Mouse (Mus musculus) CD4-positive, CD25-positive, alpha-beta regulatory T cell, adult 2 months (primary cell): ENCODE results near the gene Tst.
A peak's percentile ranks its signal among the peaks of the same experiment; 100 is the strongest.

Experiments
- DNase-seq: peaks from one replicate; pipeline ENCODE4 v3.0.0-alpha.2; 2012; ENCODE audit warnings: low read depth, low spot score

The Tst gene

DNA sequence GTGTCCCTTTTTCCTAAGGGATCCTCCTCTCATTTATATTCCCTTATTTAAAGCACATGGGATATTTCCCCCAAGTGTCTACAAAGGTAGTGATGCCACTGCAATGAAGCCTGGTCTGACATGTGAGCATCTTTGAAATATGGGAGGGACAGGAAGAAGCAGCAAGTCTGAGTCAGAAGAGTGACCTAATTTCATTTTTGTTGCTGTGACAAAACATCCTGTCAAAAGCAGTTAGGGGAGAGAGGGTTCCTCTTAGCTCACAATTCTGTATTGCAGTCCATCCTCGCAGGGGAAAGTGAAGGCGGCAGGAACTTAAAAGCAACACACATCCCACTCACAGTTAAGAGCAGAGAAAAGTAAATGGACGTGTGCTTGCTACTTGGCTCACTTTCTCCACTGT is 14.9 kb downstream of the Tst start:
- DNase-seq = peak; percentile 41

DNA sequence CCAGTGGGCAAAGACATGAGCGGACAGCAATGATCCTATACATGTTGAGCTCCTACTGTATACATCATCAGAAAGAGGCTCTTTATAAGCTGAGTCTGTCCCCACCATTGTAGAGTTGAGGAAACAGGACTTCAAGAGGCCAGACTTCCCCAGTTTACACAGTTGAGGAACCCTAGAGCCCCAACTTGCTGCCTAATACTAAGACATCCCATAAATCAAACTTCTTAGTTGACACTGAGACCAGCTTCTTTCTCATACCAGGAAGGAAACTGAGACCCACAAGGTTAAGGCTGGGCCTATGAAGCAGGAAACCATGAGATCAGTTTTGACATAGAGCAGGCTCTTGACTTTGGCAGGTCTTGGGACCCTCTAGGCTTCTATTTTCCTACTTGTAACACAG is 20.1 kb downstream of the Tst start:
- DNase-seq = no peak

DNA sequence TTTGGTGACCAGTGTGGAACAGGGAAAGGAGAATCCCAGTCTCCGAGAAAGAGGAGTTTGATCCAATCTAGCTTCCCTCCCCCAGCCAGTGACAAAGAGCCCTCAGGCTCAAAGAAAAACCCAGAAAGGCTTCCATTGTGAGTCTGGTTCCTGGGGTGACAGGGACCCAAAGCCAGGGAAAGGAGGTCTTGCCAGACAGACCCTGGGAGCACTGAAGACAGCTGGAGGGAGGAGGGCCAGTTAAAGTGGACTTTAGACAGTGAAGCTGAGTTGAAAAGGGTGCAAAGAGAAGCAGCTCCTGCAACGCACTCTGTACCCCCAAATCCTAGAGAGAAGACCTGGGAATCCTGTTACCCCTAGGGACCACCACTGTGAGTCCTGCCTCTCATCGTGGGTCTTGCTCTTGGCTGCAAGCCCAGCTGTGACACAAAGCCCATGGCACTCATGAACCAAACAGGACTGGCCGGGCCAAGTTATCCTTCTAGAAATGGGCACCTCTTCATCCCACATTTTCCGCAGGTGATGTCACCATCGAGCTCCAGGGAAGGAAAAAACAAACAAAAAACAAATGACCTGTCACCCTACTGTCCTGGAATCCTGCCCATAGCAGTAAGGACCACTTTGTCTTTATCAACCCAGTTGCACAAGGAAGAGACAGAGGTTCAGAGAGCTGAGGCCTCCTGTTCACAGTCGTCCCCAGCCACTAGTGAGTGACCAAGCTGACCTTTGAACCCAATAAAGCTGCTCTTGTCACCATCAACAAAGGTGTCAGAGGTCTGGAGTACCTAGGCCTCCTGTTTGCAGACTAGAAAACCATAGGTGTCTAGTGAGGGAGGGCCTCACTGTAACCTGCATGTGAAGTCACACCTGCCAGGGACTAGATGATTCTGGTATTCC is 21.2 kb downstream of the Tst start:
- DNase-seq = no peak

DNA sequence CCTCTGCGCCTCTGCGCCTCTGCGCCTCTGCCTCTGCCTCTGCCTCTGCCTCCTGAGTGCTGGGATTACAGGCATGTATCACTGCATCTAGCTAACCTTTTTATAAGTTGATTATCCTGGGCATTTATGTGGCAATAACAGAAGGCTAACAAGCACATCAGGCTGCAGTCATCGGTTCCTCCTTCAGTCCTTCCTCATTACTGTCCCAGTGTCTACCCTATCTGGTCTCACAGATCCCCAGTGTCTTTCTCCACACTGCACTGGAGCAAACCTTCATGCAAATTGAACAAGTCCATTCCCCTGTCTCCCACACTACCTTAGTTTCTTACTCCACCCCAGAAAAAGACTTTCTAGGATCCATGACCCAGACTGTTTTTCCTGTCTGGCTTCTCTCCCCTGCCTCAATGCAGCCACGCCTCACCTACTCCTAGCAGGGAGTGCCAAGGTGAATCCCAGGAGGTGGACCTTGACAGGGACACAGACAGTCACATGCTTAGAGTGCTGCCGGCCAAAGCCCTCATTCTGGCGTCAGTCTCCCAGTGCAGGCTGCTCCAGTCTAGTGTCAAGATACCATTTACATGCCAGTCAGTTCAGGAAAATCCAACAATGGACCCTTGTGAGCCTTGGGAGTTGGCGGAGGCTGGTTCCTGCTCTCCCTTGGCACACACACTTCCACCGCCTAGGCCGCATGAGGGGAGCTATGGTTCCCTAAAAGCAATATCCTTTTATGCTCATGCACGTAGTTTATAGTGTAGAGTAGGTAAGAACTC is 22.1 kb downstream of the Tst start:
- DNase-seq = no peak

DNA sequence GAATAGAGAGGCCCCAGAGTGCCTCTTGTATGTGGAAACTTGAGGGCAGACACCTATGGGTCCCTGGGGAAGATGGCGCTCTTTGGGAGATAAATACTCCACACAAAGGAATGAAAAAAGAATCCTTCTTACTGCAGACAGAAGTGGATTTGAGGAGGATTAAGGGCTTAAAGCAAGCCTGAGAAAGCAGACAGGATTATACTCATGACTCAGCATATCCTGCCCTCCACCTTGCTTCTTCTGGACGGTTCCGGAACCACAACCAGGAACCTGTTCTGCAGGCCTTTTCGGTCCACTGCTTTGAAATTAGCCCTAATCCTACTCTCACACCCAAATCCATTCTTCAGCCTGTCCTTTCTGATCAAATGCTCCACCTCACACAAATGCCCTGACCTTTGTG is 23.6 kb downstream of the Tst start:
- no peak for DNase-seq

DNA sequence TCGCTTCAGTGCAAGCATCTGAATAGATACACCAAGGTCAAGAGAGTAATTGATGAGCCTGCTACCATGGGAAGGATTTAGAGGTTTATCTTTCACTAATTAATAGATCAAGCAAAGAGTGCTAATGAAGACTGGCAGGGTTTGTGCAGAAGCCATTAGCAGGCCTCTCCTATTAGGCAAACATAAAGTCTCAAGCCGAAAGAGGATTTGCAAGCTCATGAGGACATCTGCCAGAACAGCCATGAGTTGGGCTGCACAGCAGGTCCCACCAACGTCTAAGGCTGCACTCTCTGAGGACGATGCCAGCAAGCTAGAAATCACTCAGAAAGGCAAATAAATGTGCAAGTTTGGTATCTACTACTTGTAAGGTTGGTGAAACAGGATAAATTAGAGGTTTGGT is 25.0 kb downstream of the Tst start:
- no peak for DNase-seq

DNA sequence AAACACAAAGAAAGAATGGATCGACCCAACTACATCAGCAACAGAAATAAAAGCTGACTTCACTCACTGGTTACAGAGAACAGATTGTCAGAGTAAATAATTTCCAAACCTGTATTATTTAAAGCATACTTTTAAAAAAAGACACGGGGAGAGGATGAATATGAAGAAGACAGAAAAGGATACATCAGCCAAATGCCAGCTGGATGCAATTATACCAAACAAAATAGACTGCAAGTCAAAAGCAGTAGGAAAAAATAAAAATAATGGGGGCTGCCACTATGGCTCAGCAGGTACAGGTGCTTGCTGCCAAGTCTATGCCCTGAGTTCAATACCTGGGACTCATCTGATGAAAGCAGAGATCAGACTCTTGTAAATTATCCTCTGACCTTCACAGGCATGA is 25.5 kb downstream of the Tst start:
- DNase-seq = no peak

DNA sequence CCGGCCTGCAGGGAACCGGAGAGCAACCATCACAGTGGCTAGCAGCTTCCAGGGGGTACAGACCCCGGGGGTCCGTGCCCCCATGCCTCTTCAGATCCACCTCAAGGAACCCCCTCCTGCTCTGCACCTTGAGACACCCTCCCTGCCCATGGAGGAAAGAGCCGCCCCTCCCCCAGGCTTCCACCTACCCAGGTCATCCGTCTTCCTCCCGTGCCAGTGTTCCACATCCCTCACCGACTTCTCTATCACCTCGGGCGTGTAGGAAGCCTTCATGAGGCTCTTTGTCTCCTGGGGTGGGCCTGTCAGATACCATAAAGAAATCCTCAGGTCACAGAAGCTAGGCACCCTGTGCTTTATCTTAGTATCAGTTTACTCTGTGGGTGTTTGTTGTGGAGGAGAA is 27.2 kb downstream of the Tst start:
- DNase-seq = no peak

DNA sequence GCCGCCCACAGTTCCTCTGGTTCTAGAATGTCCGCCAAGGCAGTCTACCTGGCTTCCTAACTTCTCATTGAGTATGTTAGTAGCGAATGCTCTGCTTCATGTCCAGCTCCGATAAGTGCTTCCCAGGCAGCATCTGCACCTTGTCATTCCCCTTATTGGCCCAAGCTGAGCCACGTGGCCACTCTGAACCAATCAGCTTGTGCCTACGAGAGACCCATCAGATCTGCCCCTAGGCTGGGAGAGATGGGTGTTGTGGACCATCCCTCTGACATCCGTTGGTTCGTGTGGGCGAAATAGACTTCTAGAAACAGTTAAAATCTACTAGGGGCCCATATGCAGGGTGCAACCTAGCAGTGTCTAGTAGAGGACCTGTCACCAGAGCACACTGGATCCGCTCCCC is 27.8 kb downstream of the Tst start:
- no peak for DNase-seq

DNA sequence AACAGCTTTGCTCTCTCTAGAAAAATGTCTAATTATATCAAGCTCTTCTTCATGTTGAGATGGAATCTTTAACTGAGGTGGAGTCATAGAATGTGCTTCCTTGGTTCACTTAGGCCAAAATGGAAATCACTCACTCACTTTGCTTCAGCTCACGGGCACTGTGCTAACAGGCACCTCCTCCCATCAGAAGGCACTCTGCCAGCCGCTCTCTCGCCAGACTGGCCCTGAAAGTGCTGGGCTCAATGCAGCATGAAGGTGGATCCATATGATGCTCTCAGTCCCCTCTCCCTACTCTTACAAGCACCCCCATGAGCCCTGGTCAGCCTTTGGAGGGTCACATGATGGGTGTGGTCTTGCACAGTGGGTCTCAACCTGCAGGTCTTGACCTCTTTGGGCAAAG is 31.5 kb downstream of the Tst start:
- no peak for DNase-seq

DNA sequence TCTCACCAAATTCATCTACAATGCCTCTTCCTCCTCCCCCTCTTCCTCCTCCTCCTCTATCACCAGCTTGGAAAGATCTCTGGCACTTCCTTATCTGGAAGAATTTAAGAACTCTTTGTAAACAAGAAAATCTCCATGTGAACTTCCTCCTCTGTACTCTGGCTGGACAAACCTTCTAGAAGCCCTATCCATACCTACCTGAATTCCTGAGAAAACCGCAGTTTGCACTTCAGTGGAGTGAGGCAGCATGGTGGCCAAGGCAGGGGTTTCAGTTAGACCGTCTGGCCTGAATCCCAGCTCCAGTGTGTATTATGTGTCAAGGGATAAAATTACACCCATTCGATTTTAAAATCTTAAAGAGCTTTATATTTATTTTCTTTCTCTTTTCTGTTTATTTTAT is 32.9 kb downstream of the Tst start:
- no peak for DNase-seq

DNA sequence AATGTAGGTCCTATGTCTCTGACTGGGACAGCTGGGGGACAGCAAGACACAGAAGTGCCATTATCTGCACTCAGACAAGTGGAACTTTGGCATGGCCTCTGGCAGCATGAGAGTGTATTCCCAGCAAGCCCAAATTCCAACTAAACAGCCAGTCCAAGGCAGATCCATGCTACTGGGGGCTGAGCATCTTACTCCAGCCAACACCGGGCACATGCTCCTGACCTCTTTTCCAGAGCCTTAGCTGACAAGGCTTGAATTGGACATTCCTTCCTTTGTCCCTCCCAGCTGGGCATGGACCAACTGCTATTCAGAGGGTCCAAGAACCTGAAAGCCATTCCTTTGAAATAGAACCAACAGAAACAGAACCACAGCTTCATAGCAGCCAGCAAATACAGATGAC is 36.1 kb downstream of the Tst start:
- DNase-seq = no peak

DNA sequence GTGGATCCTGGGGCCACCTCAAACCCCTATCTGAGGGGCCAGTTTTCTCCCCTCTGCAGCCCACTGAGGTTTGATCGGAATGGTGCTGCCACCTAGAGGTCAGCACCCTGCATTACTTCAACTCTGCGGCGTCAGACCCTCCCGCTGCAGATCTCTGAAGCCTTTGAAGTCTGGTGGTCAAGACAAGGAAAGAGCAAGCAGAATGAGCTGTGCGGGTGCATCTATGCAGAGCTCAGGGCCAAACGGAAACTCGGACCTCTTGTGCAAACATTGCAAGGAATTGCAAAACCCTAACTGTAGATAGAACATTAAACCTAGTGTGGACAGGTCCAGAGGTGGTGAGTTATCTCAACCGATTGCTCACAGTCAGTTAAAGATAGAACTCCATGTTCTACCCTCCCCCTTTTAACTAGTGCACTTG is 36.8 kb downstream of the Tst start:
- DNase-seq = peak; percentile 69

DNA sequence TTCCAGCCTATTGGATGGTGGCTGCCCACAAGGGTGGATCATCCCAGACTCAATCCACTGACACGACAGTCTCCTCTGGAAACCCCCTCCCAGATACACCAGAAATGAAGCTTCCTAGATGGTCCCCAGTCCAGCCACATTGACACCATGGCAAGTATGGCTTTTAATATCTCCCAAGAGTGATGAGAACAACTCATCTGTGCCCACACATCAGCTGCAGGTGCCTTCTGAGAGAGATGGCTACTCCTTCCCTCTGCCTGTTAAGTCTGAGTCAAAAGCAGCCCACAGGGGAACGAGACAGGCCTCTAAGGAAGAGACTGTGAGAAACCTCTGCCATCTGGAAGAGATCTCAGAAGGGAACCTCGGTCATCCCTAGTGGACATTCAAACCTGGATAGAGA is 37.9 kb downstream of the Tst start:
- no peak for DNase-seq

DNA sequence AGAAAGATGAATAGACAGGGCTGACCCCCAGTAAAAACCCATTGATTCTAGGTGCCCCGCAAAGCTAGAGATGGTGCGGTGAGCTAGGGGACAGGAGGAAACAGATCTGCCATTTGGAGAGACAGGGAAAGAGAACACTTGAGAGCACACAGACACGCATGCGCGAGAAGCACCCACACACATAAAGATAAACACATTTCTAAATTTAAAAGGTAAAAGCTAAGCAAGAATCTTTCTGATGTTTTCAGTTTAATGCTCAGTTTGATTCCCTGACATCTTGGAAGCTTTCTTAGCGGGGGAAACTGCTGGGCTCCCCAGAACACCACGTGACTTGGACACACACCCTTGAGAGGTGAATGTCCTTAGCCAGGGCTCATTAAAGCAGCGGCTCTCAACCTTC is 38.8 kb downstream of the Tst start:
- no peak for DNase-seq

DNA sequence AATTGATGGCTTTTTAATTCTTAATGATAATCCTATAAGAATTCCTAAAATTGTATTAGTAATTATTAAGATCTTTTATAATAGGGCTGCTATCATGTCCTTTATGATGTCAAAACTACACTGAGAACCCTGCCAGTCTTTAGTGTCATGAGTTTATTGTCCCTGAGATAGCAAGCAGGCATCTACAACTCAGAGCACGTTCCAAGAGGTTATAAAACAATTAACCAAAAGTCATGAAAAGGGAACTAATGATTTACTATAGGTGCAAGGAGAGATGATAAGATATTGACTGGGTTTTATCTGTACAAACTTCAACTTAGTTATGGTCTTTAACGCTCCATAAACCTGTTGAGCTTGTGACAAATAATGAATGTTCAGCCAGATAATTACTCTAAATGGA is 39.8 kb downstream of the Tst start:
- no peak for DNase-seq

DNA sequence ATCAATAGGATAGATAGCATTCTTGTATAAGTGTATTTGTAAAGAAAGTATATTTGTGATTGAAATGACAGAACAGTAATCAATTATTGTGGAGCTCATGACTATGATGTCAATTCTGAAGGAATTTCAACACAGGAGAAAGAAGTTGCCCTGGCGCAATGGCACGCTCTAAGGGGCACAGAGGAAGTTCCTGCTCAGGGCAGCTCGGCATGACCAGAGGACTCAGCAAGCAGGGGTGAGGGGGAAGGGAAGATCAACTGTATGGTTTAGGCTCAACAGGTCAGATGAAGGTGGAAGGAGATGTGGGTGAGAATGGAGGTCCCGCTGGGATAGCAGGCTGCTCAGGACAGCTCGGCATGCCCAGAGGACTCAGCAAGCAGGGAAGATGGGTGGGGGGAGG is 50.2 kb downstream of the Tst start:
- no peak for DNase-seq

DNA sequence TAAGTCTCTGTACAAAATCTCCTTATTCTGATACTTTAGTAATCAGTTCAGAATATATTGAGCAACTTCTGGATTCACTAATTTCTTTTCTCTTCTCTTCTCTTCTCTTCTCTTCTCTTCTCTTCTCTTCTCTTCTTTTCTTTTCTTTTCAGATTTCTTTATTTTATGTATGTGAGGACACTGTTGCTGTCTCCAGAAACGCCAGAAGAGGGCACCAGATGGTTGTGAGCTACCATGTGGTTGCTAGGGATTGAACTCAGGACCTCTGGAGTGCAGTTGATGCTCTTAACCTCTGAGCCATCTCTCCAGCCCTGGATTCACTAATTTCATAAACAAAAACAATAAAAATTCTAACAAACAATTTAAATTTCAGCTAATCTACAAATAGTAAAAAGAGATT is 50.7 kb downstream of the Tst start:
- DNase-seq = peak; percentile 75

DNA sequence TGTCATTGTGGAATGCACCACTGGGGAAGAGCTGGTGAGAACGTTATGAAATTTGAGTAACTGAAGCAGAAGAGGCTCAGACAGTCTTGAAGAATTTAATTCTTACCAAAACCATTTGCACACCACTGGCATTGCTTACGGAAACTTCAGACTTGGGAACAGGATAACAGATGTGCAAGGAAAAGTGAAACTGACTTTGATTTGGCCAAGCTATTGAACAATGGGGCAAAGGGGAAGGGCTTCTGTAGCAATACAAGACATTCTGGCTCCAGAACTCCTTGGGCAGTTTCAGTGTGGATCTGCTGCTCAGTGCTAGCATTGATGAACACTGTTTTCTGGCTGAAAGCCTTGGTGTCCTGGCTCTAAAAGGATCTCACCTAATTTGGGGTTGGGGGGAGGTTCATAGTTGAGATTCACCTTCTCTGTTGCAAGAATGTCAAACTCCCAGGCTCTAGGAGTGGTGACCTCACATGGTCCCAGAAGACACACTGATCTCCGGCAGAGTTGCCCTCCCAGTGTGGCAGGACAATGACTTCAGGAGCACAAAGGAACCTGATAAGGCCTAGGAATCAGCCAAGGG is 54.0 kb downstream of the Tst start:
- no peak for DNase-seq
